Mouse (Mus musculus): ENCODE results near the gene Pla2g3.

The Pla2g3 gene

DNA sequence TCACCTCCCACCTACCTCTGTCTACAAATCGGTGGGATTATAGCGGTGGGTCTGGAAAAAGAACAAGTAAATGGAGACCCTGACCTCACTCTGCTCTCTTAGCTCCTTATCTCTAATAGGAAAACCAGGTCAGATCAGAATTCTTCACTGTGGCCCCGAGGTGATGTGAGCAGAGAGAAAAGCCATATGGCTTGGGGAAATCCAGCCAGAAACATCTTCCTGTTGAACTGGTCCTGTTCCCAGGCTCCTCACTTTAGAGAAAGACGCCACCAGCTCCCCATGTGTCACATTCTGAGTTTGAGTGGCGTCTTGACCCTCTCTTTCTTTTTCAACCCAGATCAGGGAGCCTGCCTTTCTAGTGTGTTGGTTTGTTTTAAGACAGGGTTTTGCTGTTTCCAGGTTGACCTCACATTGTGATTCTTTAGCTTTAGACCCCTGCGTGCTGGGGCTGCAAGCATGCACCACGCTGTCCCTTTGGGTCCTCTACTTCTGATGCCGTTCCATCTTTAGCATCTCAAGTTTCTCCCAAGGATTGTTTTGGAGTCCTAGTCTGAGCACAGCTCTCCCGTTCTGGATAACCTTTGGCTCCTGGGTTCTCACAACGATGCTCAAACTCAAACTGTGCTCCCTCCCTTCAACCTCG lies 31.8 kb downstream of the Pla2g3 start:
- DNase-seq (ENCODE audit: low spot score in 2 of 2), result no peak

DNA sequence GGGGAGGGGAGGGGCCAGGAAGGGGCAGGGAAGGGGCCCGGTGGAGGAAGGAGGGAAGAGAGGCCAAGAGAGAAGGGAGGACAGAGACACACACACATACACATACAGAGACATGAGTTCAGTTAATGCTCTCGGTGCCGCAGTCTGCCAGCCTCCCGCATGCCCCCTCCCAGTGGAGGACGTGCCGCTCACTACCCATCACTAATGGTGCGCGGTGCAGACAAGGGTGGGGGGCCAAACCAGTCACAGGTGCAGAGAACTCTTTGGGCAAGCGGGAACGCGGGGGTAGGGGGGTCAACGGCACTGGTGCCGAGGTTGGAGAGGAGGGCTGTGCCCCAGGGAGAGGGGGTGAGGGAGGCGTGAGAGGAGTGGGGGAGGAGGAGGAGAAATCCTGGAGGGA lies 32.8 kb downstream of the Pla2g3 start:
- DNase-seq (ENCODE audit: low spot score in 2 of 2), result no peak

DNA sequence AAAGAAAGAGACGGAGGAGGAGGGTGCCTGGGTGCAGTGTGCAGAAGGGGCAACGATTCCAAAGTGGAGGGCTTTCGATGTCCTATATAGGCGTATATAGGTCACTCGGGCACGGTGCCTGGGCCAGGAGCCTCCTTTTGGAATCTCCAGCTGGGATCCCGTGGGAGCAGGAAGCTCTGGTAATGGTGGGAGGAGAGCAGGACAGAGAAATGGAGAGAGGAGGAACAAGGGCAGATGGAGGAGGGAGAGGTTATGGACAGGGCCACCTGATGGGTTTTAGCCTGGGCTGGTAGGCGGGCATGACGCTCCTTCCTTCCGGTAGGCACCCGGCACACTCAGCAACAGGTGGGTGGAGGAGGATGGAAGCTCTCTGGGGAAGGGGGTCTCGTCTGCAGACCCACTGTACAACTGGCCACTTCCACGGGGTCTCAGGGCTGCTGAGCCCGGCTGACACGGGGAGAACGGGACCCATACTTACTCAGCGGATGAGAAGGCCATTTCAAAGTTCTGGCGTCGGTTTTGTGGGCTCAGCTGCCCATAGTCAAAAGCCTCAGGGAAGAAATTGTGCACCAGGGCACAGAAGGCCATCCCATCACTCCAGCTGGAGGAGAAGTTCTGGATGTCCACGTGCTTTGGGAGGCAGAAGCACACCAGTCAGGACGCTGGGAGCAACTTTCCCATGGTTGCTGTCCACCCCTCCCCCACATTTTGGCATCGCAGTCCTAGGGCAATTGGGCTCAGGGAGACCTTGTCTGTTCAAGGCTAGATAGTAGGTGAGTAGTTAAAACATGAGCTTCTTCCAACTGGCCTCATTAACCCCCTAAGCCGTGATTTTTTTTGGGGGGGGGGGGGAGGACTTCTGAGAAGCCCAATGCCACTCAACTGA lies 33.5 kb downstream of the Pla2g3 start:
- no peak for DNase-seq (ENCODE audit: low spot score in 2 of 2)

DNA sequence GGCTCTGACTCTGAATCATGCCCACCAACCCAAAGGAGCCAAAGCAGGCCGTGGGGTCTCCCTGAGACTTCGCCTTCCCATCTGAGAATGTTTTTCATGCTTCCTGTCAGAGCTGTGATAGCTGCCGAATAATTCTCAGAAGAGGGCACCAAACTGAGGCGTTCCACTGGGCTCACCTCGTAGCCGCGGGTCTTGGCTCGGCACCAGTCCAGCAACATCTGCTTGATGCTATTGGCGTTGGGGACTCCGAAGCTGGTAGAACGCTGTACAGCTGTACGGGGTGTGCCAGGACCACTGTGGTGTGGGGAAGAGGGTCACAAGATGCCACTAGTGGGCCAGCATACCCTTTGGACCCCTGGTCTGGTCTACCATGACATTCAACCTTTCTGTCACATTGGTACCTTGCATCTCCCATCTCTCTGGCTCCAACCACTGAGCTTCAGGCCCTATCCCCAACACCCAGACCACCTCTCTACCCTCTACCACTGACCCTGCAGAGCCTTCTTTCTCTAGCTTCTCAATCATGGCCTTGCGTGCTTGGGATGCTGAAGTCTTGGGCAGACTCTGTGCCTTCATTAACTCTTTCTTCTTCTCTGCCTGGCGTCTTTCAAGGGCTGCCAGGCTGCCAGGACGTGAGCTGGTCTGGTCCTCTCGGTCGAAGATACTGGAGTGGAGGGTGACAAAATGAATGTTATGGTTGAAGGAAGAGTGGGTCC lies 34.4 kb downstream of the Pla2g3 start:
- no peak for DNase-seq (ENCODE audit: low spot score in 2 of 2)

DNA sequence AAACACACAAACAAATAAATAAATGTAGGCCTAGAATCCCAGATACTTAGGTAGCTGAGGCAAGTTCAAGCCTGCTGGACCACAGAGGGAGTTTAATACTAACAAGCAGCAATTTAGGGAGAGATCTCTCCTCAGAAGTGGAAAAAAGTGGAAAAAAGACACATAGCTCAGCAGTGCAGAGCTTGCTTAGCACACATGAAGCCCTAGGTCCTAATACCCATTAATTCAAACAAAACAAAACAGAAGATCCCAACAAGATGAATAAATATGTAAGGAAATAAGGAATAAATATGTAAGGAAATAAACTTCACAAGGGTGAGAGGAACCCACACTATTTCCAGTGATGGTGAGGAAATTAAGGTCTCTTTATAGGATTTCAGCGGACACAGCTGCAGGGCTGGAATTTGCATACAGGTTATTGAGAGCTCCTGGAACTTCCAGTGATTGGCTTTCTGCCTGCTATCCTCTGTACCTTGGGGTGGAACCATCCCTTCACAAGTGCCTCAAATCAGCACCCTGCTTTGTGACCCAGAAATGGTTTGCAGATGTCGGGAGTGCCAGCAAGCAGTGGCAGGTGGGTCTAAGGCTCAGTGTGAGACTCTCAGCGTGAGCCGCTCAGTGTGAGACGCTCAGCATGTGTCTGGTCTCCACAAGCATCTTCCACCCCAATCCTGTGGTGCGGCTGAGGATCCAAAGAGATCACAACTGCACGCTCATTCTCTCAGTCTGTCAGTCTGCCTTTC lies 35.9 kb downstream of the Pla2g3 start:
- DNase-seq (ENCODE audit: low spot score in 2 of 2), result no peak

DNA sequence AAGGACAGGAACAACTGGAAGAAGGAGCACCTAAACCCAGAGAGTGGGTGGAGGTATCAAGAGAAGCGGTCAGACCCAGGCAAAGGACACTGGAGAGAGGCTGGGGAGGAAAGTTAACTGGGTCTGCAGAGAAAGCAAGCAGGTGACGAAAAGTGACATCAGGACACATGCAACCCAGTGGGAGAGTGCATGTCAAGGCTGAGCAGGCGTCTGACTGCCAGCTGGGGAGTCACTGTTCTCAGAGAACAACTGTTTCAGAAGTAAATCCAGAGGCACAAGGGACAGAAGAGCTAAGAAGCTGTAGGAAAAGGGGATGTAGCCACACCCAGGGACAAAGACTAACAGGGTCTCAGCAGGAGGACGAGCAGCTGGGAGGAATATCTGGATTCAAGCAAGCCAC lies 37.5 kb downstream of the Pla2g3 start:
- DNase-seq (ENCODE audit: low spot score in 2 of 2), result no peak

DNA sequence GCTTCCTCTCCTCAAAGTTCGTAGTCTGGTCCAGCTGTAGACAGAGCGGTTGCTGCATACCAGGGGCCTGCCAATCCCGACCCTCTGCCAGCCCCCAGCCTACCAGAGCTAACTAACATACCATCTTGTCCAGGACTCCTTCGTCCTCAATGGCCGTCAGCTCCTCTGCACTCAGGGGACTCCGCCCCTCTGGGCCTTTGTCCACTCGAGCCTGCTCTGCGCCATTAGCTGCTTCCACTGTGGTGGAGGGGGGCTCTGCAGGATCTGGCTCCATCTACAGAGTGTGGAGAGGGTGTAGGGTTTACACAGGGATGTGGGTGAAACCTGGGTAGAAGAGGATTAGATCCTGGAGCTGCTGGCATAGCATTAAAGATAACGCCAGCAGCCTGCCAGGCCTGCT lies 38.1 kb downstream of the Pla2g3 start:
- no peak for DNase-seq (ENCODE audit: low spot score in 2 of 2)

DNA sequence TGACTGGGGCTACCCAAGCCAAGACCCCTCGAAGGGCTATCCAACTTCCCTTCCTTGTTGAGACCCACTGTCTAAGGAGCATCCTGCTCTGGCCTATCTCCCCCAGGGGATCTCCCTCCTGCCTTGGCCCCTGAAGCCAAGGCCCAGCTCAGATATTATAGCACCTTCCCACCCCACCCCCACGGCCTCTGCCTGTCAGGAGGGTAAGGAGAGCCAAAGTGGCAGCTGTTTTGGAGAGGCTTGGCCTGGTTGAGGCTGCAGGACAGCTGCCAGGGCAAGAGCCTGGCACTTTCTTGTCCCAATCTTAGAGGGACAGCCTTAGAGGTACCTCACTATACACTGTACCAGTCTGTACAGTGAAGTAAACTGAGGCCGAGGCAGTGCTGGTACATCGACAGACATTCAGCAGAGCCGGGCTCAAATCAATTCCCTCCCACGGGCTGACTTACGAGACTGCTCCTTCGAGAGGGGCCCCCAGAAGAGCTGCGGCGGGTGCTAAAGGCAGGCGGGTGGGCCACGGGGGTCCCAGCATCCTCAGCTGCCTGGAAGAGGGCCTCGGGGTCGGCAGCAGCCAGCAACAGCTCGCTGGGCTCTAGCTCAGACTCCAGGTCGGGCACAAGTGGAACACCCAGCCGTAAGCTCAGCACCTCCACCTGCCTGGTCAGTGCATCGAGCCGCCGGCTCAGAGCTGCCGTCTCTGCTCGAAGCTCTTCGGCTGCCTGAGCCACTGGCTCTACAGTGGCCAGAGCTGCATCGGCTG lies 39.1 kb downstream of the Pla2g3 start:
- DNase-seq (ENCODE audit: low spot score in 2 of 2), result no peak

DNA sequence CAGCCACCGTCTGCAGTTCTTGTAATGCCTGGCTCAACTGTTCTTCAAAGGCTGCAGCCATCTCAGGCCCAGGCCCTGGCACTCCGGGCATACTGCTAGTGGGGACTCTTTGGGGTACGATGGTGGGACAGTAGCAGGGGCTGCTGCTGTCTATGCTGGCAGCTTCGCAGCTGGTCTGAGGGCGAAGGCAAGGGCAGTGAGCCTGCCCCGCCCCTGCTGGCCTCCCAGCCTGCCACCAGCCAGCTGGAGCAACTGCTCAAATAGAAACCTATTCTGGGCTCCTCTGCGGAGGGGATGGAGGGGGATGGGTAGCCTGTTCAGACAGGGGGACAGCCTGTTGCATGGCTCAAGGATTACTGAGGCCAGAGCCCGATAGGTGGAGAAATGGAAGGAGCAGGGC lies 39.7 kb downstream of the Pla2g3 start:
- DNase-seq (ENCODE audit: low spot score in 2 of 2), result no peak

DNA sequence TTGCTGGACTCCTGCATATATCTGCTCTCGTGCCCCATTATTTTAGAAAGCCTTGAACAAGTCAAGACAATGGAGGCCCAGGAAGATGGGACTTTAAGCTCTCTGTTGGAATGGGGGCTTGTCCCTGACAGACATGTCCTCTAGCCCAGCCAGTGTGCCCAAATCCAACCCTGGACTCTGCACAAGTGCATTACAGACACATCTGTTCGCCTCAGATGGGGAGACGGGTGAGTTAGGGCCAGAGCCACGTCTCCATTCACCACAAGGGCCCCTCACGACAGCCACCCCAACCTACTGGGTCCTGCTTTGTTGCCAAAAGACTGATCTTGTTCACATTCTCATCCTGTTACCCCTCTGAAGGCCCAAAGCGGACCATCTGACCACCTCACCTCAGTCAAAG lies 40.1 kb downstream of the Pla2g3 start:
- no peak for DNase-seq (ENCODE audit: low spot score in 2 of 2)

DNA sequence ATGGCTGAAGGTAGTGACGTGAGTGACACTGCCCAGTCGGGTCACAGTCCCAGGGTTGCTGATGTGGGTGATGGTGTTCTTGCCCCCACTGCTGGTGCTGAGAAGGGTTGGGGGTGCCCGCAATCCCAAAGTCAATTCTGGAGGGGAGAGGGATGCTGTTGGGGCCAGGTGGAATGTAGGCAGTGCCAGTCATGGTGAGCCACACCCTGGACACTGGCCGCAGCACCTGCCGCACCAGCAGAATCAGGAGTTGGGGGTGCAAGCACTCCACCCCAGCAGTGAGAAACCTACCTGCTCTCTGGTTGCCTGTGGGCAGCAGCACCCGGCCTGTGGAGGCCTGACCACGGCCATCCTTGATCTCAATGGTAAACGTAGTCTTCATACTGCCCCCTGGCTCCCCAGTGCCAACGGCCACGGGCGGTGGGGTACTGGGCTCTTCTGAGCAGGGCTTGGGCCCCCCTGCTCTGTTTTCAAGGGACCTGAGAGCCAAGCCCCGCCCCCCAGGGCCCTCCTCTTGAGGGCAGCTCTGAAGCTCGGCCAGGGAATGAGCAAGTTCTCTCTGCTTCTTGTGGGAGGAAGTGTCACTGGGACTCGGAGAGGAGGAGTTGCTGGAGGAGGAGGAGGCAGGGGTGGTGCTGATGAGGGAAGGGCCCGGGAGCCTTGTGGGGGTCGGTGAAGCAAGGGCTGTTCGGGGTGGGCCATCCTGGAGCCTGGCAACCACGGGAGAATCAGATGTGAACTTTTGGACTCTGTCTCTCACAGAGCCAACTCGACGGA lies 41.6 kb downstream of the Pla2g3 start:
- no peak for DNase-seq (ENCODE audit: low spot score in 2 of 2)

DNA sequence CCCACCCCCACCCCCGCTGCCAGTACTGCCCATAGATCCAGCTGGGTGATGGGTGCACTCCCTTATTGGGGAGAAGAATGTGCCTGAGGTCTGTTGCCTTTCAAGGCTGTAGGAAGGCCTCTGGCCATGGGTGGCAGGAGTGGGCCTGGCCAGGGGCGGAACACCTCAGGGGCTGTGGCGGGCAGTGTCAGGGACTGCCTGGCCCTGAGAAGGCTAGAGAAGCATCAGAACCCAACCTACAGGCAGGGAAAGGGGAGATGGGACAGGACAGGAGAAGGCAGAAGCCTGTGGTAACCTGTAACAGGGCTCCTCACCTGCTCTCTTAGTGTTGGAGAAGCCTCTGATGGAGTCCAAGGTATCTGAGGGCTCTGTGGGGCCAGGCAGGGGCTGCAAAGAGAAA lies 42.6 kb downstream of the Pla2g3 start:
- DNase-seq (ENCODE audit: low spot score in 2 of 2), result no peak

DNA sequence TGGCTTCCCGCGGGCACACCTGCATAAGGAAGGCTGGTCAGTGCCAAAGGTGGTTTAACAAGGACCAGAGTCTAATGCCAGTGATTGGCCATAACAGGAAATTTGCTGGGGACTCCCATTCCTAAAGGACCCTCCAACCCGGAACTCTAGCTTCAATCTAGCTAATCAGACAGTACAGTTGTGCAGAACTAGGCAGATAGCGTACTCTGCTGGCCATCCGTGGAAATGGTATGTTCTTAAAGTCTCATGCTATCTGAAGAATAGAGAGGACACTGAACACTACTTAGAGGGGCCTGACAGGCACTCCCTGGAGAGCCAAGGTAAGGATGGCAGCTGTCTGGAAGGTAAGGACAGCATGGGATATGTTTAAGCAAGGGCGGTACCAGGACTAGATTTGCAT lies 43.5 kb downstream of the Pla2g3 start:
- no peak for DNase-seq (ENCODE audit: low spot score in 2 of 2)

DNA sequence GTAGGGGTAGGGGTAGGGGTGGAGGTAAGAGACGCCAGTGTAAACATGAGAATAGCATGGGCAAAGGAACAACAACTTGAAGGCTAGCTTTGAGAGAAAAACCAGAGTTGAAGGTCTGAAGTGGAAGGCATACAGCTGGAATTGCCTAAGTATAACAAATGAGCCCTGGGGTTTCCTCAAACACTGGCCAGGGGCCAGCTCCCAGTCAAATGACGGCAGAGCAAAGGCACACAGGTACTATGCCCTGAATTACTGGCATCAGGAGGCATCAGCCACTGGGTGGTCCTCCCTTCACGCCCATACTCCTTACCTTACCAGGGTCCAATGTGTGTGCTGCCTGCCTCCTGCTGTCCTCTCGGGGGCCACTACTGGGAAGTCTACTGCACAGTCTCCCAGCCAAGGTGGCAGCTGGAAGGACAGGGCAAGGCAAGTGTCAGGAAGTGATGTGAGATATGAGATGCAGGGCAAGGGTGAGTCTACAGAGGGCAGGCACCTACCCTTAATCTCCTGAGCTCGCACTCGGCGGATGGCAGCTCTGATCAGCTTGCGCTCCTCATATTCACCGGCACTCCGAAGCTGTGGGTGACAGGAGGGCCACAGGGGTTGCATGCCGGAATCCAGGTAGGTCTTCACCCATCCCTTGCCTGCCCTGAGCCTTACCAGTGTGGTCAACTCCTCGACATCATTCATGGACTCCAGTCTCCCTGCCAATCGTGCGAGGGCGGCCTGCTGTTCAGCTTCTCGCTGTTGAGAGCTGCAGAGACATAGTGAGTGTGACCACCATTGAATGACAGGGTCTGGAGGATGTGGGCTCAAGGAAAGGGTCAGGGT lies 44.2 kb downstream of the Pla2g3 start:
- DNase-seq (ENCODE audit: low spot score in 2 of 2), result no peak

DNA sequence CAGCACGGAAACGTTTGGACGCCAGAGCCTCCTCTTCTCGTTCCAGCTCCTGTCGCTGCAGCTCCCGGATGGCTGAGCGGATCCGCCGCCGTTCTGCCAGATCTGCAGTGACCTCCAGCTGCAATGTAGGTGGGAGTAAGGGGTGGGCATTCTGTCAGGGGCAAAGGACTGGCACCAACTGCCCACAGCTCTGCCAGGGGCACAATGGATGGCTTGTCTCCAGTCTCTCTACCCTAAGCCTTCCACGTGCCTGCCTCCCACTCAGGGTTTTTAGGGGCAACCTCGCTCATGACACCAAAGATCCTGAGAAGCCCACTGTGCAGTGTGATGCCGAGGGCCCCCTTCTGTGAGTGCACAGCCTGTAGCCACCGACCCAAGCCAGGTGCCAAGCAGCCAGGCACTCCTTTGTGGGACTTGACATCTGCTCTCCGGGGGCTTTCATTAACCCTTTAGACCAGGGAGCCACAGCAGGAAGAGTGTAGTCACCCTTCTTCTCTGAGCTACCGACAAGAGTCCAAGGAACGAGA lies 45.4 kb downstream of the Pla2g3 start:
- DNase-seq (ENCODE audit: low spot score in 2 of 2), result no peak

DNA sequence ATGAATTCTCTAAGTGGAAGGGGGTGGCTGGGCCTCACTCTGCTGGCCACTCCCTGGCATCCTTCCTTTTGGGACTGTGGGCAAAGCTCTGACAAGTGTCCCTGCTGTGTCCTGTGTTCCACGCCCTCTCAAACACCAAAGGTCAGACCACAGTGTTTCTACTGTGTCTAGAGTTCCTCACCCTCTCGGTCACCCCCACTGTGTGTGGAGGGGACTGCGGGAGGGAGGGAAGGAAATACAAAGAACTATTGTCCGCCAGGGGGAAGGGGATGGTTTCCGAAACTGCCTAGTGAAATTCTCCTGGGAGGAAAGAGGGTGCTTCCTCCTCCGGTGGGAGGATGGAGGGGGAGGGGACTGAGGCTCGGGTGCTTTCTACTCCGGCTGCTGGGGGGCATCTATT lies 46.9 kb downstream of the Pla2g3 start:
- no peak for DNase-seq (ENCODE audit: low spot score in 2 of 2)

DNA sequence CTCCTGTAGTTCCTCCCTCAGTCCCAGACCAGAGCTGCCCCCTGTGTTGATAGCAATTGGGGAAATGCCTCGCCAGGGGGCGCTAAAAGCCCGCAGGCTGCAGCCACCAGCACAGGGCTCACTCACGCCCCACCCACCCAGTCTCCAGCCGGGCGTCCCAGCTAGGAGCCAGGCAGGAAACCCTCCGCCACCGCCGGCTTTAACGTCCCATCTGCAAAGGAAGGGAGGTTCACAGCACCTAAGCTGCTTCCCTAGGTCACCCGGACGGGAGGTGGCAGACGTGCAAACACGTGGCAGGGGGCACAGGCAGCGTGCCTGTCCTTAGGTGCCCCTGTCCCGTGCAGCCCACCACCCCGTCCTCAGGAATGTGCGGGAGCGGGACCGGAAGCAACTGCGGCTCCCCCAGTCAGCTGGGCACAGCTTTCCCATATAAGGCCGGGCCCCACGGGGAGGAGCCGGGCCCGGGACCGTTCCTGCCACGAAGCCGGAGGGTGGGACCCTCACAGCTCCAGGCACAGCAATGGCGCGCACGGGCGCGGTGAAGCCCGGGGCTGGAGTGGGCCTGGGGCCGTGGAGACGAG lies 47.4 kb downstream of the Pla2g3 start:
- DNase-seq (ENCODE audit: low spot score in 2 of 2), result peak; percentile 71 to 94

DNA sequence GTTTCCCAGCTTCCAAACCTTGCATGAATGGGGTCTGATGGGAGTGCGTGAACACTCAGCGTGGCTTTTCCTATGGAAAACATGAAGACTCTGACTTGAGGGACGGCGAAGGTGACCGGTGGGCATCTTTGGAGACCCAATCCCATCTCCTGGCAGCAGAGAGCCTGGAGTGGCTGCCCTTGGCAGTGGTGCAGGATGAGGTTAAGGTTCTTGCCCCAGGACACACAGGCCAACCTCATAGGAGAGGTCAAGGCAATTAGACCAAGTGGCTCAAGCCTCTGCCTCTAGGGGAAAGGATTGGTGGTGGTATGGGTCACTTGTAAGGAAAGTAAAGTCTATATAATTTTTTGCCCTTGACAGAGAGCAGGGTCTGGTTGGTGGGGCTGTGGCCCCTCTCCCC lies 48.0 kb downstream of the Pla2g3 start:
- DNase-seq (ENCODE audit: low spot score in 2 of 2), result no peak

DNA sequence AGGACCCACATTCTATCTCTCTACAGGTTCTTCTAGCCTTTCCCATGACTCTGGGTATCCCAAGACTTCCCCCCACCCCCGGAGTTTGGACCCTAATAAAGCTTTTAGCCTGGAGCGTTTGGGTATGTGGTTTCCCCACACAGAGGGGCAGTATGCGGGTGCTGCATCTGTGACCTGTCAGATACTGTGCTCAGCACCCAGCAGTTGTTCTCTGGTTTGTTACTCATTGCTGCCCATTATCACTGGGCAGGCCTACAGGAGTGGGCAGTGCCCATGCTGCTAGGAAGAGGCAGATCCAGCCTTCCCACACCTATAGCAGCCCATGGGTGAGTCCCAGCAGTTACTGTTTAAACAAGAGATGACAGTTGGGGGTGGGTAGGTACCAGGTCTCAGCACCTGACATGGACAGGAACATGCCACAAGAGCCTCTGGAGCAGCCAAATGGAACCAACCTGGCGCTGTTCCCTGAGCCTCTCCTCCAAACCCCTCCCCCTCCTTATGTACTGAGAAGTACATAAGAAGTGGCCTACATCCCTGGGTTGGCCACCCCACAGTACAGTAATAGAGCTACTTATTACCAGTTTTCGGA lies 48.8 kb downstream of the Pla2g3 start:
- no peak for DNase-seq (ENCODE audit: low spot score in 2 of 2)

Data from left cerebral cortex, adult 9 months (tissue).